Mouse (Mus musculus): Measurements from ENCODE around the gene Nmrk1.

- TF ChIP-seq CTCF (IDR thresholded peaks at IDR 0.05; ENCODE audit: extremely low read depth, insufficient read depth, insufficient read length, insufficient replicate concordance) (no peak), POLR2A (IDR thresholded peaks at IDR 0.05; ENCODE audit: low read depth, low read length) (no peak)
These were observed 2.2 kb upstream of the Nmrk1 start for GRCm38 (mm10) chr19:18629589-18629988.

Data from spleen, adult 2 months (tissue).